Mouse (Mus musculus) forebrain, embryonic 16.5 days (tissue): ENCODE measurements at regions not wholly inside any gene's neighbourhood (a gene's known extent, or its start where the extent isn't known, plus 50 kb on each side); places are given as distances from the start of the nearest gene placed in this dataset.

Source experiments
- ATAC-seq: fragments of 200-750 bp; cut with Nextera tagmentation; 2 replicates; pipeline ENCODE4 v1.8.0; 2017; ENCODE audit warnings: mild to moderate bottlenecking, moderate library complexity
- H3K27ac ChIP-seq: fragments of 300-500 bp; sonication (generic); 2 replicates; pipeline ENCODE4 v1.5.1; 2014; ENCODE audit warnings: low read length, control low read depth
- H3K27me3 ChIP-seq: fragments of 300-500 bp; sonication (generic); replicated peaks from 2 replicates; pipeline ENCODE4 v1.6.1; 2014; ENCODE audit warnings: low read length; ENCODE audit not compliant: control insufficient read depth, insufficient read depth
- H3K36me3 ChIP-seq: fragments of 300-500 bp; sonication (generic); 2 replicates; pipeline ENCODE4 v1.6.1; 2014; ENCODE audit not compliant: control insufficient read depth, insufficient read depth
- H3K4me1 ChIP-seq: fragments of 300-500 bp; sonication (generic); replicated peaks from 2 replicates; pipeline ENCODE4 v1.6.1; 2014; ENCODE audit warnings: low read length; ENCODE audit not compliant: control insufficient read depth, insufficient read depth
- H3K4me2 ChIP-seq: fragments of 300-500 bp; sonication (generic); 2 replicates; pipeline ENCODE4 v1.6.1; 2014; ENCODE audit warnings: mild to moderate bottlenecking, low read length, control low read depth
- H3K4me3 ChIP-seq: fragments of 300-500 bp; sonication (generic); replicated peaks from 2 replicates; pipeline ENCODE4 v1.5.1; 2014; ENCODE audit warnings: mild to moderate bottlenecking, low read length, control low read depth
- H3K9ac ChIP-seq: fragments of 300-500 bp; sonication (generic); replicated peaks from 2 replicates; pipeline ENCODE4 v1.6.1; 2014; ENCODE audit warnings: low read depth, low read length, control low read depth
- H3K9me3 ChIP-seq: fragments of 300-500 bp; sonication (generic); 2 replicates; pipeline ENCODE4 v1.6.1; 2016; ENCODE audit warnings: low read length; ENCODE audit not compliant: control insufficient read depth
- WGBS: fragments of 180-500 bp; shearing (Covaris S2); extraction: QIAGEN DNeasy Blood & Tissue Kit; methylation state at CpG from one replicate; pipeline ENCODE4 v1.1.7; 2014; 5-methylcytosine and 5-hydroxymethylcytosine counted together

- Histone ChIP-seq H3K36me3 (no peaks in the 10 kb centered on the region), H3K4me2 (no peak overlapping the region), H3K27ac (no peak overlapping the region), H3K9ac (no peak overlapping the region), H3K9me3 (no peaks in the 10 kb centered on the region), H3K4me3 (no peak overlapping the region), H3K4me1 (0 out of 2 replicates have a peak, but pooled peaks cover 3% of the 10 kb centered on the region), H3K27me3 (no peaks in the 10 kb centered on the region)
- no peak for ATAC-seq
- 77% methylated on average over 11 of the region's 11 CpGs for WGBS
These were observed 85.7 kb downstream of the Asb1 start for GRCm38 (mm10) chr1:91626090-91626489.

DNA sequence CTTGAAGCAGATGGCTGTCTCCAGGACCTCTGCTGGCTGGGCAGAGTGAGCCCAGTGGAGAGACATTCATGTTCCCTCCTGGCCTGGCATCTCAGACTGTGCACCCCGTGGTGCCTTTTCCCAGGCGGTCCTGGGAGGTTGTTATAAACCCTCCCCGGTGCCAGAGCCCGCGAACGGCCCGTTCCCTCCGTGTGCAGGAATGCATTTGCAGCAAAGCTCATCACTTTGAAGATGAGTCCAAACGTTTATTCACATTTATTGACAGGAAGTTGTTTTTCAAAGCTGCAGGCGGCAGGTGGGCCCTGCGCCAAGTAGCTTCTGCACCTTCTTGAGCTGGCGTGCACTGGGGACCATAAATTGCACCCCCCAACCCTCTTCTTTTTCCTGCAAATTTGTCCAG is 89.9 kb downstream of the Asb1 start:
- Histone ChIP-seq H3K9me3 (no peaks in the 10 kb centered on the region), H3K27ac (no peak overlapping the region), H3K36me3 (no peaks in the 10 kb centered on the region), H3K4me2 (no peak overlapping the region), H3K27me3 (no peaks in the 10 kb centered on the region), H3K4me1 (0 out of 2 replicates have a peak, but pooled peaks cover 3% of the 10 kb centered on the region), H3K9ac (no peak overlapping the region), H3K4me3 (no peak overlapping the region)
- ATAC-seq, result no peak
- WGBS, result 63% methylated on average over 12 of the region's 12 CpGs

GRCm38 (mm10) chr1:91630871-91631410 is 90.6 kb downstream of the Asb1 start:
- Histone ChIP-seq H3K4me2 (no peak overlapping the region), H3K4me3 (no peak overlapping the region), H3K36me3 (no peaks in the 10 kb centered on the region), H3K9ac (no peak overlapping the region), H3K9me3 (no peaks in the 10 kb centered on the region), H3K27ac (no peak overlapping the region), H3K27me3 (no peaks in the 10 kb centered on the region), H3K4me1 (0 out of 2 replicates have a peak, but pooled peaks cover 3% of the 10 kb centered on the region)
- 91% methylated on average over 6 of the region's 6 CpGs for WGBS
- ATAC-seq, result no peak

- WGBS, result 89% methylated on average over 15 of the region's 15 CpGs
- Histone ChIP-seq H3K9me3 (no peaks in the 10 kb centered on the region), H3K27ac (no peak overlapping the region), H3K9ac (no peak overlapping the region), H3K27me3 (no peaks in the 10 kb centered on the region), H3K4me3 (no peak overlapping the region), H3K4me1 (0 out of 2 replicates have a peak, but pooled peaks cover 3% of the 10 kb centered on the region), H3K36me3 (no peaks in the 10 kb centered on the region), H3K4me2 (no peak overlapping the region)
- ATAC-seq, result no peak
These were observed 92.7 kb downstream of the Asb1 start for GRCm38 (mm10) chr1:91632906-91633493.

DNA sequence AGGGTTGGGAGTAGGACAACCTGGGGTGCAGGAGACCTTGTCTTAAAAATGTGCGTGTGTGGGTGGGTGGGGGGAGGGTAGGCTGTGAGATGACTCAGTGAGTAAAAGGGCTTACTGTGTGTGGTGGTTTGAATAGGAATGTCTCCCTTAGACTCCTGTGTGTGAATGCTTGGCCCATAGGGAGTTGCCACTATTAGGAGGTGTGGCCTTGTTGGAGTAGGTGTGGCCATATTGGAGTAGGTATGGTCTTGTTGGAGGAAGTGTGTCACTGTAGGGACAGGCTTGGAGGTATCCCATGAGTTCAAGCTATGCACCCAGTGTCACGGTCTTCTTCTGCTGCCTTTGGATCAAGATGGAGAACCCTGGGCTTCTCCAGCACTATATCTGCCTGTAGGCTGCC is 96.2 kb downstream of the Asb1 start:
- Histone ChIP-seq H3K27ac (no peak overlapping the region), H3K4me1 (no peaks in the 10 kb centered on the region), H3K4me2 (no peak overlapping the region), H3K4me3 (no peak overlapping the region), H3K27me3 (no peaks in the 10 kb centered on the region), H3K36me3 (no peaks in the 10 kb centered on the region), H3K9me3 (no peaks in the 10 kb centered on the region), H3K9ac (no peak overlapping the region)
- no peak for ATAC-seq
- WGBS, result 93% methylated on average over 2 of the region's 2 CpGs

DNA sequence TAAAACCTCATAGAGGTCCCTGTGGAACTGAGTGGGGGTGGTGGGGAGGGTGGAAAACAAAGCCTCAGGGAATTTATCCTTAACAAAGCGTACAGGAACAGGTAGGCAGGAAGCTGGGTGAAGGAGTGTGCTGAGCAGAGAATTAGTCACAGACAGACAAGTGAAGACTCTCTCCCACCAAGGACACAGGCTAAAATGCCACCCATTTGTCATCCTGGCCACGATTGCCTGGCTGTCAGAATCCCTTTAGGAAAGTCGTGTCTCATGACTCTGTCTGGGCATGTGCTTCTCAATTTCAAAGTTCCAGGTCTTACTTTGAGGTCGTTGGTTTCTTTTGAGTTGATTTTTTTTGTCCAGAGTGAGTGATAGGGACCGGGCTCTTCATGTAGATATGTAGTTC is 100.2 kb downstream of the Asb1 start:
- WGBS, result 72% methylated on average over 5 of the region's 5 CpGs
- H3K4me3 ChIP-seq, result no peak overlapping the region
- no peak for ATAC-seq
- H3K36me3 ChIP-seq, result no peaks in the 10 kb centered on the region
- no peaks in the 10 kb centered on the region for H3K9me3 ChIP-seq
- H3K9ac ChIP-seq, result no peak overlapping the region
- H3K4me1 ChIP-seq, result no peaks in the 10 kb centered on the region
- no peak overlapping the region for H3K27ac ChIP-seq
- no peak overlapping the region for H3K4me2 ChIP-seq
- no peaks in the 10 kb centered on the region for H3K27me3 ChIP-seq

DNA sequence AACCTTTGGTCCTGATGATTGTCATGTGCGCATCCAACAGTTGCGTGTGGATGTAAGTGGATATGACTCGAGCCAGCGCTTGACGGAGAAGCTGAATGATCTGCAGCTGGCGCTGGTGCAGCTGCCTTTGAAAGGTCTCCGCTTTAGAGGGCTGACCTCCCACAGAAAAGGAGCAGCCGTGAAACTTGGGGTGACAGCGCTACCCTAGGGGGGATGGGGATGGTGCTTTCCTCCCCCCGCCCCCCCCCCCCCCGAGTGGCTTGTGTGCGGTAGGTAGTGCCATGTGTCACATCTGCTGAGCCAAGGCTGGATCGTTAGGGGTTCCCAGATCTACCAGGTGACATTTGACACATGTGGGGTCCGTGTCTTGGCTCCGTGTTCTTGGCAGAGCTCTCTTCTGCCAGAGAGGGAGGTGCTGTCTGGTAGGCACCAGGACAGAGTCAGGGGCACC is 118.7 kb downstream of the Asb1 start:
- Histone ChIP-seq H3K9ac (no peak overlapping the region), H3K27me3 (no peaks in the 10 kb centered on the region), H3K9me3 (no peaks in the 10 kb centered on the region), H3K27ac (no peak overlapping the region), H3K4me3 (no peak overlapping the region), H3K4me2 (no peak overlapping the region), H3K4me1 (no peaks in the 10 kb centered on the region), H3K36me3 (no peaks in the 10 kb centered on the region)
- ATAC-seq, result no peak
- 83% methylated on average over 13 of the region's 15 CpGs for WGBS

GRCm38 (mm10) chr1:91659486-91659885 is 119.1 kb downstream of the Asb1 start:
- no peak for ATAC-seq
- no peaks in the 10 kb centered on the region for H3K27me3 ChIP-seq

GRCm38 (mm10) chr1:91663289-91663688 is 122.9 kb downstream of the Asb1 start:
- no peak for ATAC-seq
- no peak overlapping the region for H3K27ac ChIP-seq
- H3K9me3 ChIP-seq, result no peaks in the 10 kb centered on the region
- 90% methylated on average over 2 of the region's 2 CpGs for WGBS
- H3K4me2 ChIP-seq, result no peak overlapping the region
- H3K27me3 ChIP-seq, result no peaks in the 10 kb centered on the region
- H3K9ac ChIP-seq, result no peak overlapping the region
- no peak overlapping the region for H3K4me3 ChIP-seq
- H3K4me1 ChIP-seq, result no peaks in the 10 kb centered on the region
- H3K36me3 ChIP-seq, result no peaks in the 10 kb centered on the region

More at GRCm38 (mm10) chr1:91659486-91659885, 119.1 kb downstream of the Asb1 start:
- Histone ChIP-seq H3K9ac (no peak overlapping the region), H3K9me3 (no peaks in the 10 kb centered on the region), H3K4me2 (no peak overlapping the region), H3K36me3 (no peaks in the 10 kb centered on the region), H3K4me3 (no peak overlapping the region), H3K27ac (no peak overlapping the region), H3K4me1 (no peaks in the 10 kb centered on the region)
- WGBS, result 87% methylated on average over 8 of the region's 8 CpGs
